Mouse (Mus musculus): ENCODE data around the gene Fbxl12. TPM values are rescaled to one million over a fixed set of nuclear protein-coding genes. Genes with fewer than 3 reads are reported as not detected.
A peak's percentile ranks its signal among the peaks of the same experiment; 100 is the strongest.

Gene Fbxl12
- polyA plus RNA-seq, 1 experiment = 15.8 TPM

- DNase-seq (ENCODE audit: low read depth, low spot score) = no peak
- 100% methylated on average over 1 of the region's 1 CpGs for WGBS
Observed at GRCm38 (mm10) chr9:20606269-20606668, 38.3 kb downstream of the Fbxl12 start.

GRCm38 (mm10) chr9:20601270-20601669 is 43.3 kb downstream of the Fbxl12 start:
- WGBS = 78% methylated on average over 6 of the region's 6 CpGs
- DNase-seq (ENCODE audit: low read depth, low spot score) = no peak

- peak; percentile 85 for DNase-seq (ENCODE audit: low read depth, low spot score)
- under 1% methylated on average over 29 of the region's 30 CpGs for WGBS
Observed at GRCm38 (mm10) chr9:20581175-20581634, 63.4 kb downstream of the Fbxl12 start, which contains the start of gene Zfp846. Zfp846 (plus strand) TSS chr9:20581291.

- WGBS = 85% methylated on average over 2 of the region's 2 CpGs
- DNase-seq (ENCODE audit: low read depth, low spot score) = no peak
Observed at GRCm38 (mm10) chr9:20576591-20576990, 68.0 kb downstream of the Fbxl12 start.

- no peak for DNase-seq (ENCODE audit: low read depth, low spot score)
Observed at GRCm38 (mm10) chr9:20571060-20571459, 73.5 kb downstream of the Fbxl12 start.

Other genes starting within 250 kb of the Fbxl12 start
- 1.2 and 1.7 TPM in 2 replicates for gene Zfp26, start 184.6 kb downstream of the Fbxl12 start, polyA plus RNA-seq (2012; rRNA removed)
- 2.8 and 4.4 TPM in 2 replicates for gene Zfp426, start 152.0 kb downstream of the Fbxl12 start, polyA plus RNA-seq (2012; rRNA removed)
- 2.7 and 4.1 TPM in 2 replicates for gene Zfp266, start 123.3 kb downstream of the Fbxl12 start, polyA plus RNA-seq (2012; rRNA removed)
- gene Zfp846, start 63.5 kb downstream of the Fbxl12 start, polyA plus RNA-seq (2012; rRNA removed) = 1.5 and 1.8 TPM in 2 replicates
- gene Ubl5, start 1.9 kb downstream of the Fbxl12 start, polyA plus RNA-seq (2012; rRNA removed) = 321 and 348 TPM in 2 replicates
- 13.5 and 13.8 TPM in 2 replicates for gene Pin1, start 7.3 kb upstream of the Fbxl12 start, polyA plus RNA-seq (2012; rRNA removed)
- gene Olfm2, start 101.6 kb upstream of the Fbxl12 start, polyA plus RNA-seq (2012; rRNA removed) = 1.2 and 1.4 TPM in 2 replicates
- gene Col5a3, start 170.3 kb upstream of the Fbxl12 start, polyA plus RNA-seq (2012; rRNA removed) = 3.9 and 4.5 TPM in 2 replicates
- not detected in 2 replicates for gene Rdh8, start 173.7 kb upstream of the Fbxl12 start, polyA plus RNA-seq (2012; rRNA removed)
- gene A230050P20Rik, start 223.9 kb upstream of the Fbxl12 start, polyA plus RNA-seq (2012; rRNA removed) = 17.5 and 28.1 TPM in 2 replicates
- gene Angptl6, start 235.0 kb upstream of the Fbxl12 start, polyA plus RNA-seq (2012; rRNA removed) = 3.7 and 4.0 TPM in 2 replicates
- gene Ppan, start 243.4 kb upstream of the Fbxl12 start, polyA plus RNA-seq (2012; rRNA removed) = 49.0 and 60.7 TPM in 2 replicates